Mouse (Mus musculus) embryonic facial prominence, embryonic 10.5 days (tissue): ENCODE results near the gene Tbc1d10b. TPM values are rescaled to one million over a fixed set of nuclear protein-coding genes. Genes with fewer than 3 reads are reported as not detected.

Source experiments
- DNase-seq: peaks from one replicate; pipeline ENCODE4 v3.0.0-alpha.2; 2017; ENCODE audit warnings: low spot score
- H3K27ac ChIP-seq: fragments of 300-500 bp; sonication (generic); replicated peaks from 2 replicates; pipeline ENCODE4 v1.5.1; 2016; ENCODE audit warnings: mild to moderate bottlenecking
- H3K27me3 ChIP-seq: fragments of 300-500 bp; sonication (generic); replicated peaks from 2 replicates; pipeline ENCODE4 v1.6.1; 2016; ENCODE audit warnings: low read depth, mild to moderate bottlenecking; ENCODE audit not compliant: poor library complexity, severe bottlenecking
- H3K36me3 ChIP-seq: fragments of 300-500 bp; sonication (generic); replicated peaks from 2 replicates; pipeline ENCODE4 v1.6.1; 2016; ENCODE audit warnings: mild to moderate bottlenecking, moderate library complexity
- H3K4me1 ChIP-seq: fragments of 300-500 bp; sonication (generic); 2 replicates; pipeline ENCODE4 v1.6.1; 2016
- H3K4me3 ChIP-seq: fragments of 300-500 bp; sonication (generic); 2 replicates; pipeline ENCODE4 v1.5.1; 2016; ENCODE audit warnings: mild to moderate bottlenecking, moderate library complexity
- H3K9me3 ChIP-seq: fragments of 300-500 bp; sonication (generic); 2 replicates; pipeline ENCODE4 v1.6.1; 2016; ENCODE audit warnings: mild to moderate bottlenecking
- WGBS: fragments of 180-500 bp; shearing (Covaris S2); methylation state at CpG from one replicate; pipeline ENCODE4 v1.1.7; 2016; 5-methylcytosine and 5-hydroxymethylcytosine counted together
- polyA plus RNA-seq: library from polyadenylated mRNA; unstranded; fragments of >200 nt; fragmentation: Nextera tagmentation; extraction: Ambion mirVana; gene quantifications from 2 replicates; pipeline ENCODE4 v1.2.1, GENCODE M21; 2016

Gene Tbc1d10b
- polyA plus RNA-seq, 1 experiment from 2014 or later, result 34.4 TPM

DNA sequence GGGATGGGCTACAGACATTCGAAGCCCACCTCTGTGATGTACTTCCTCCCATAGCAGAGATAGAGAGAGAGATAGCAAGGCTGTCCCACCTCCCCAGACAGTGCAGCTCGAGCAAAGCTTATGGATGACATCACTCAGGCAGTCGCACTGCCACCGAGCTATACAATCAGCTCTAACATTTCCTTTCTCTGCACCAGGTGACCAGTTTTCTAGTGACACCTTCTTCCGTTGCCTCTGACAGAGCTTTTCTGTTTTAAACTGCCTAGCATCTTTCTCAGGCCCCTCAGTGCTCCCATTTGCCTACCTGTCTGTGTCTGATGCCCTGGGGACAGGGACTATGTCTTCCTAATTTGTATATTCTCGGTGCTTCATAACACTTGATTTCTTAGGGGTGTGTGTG, 12.2 kb upstream of the Tbc1d10b start:
- H3K27me3 ChIP-seq, result 0 out of 2 replicates have a peak, but pooled peaks cover under 1% of the 10 kb centered on the region
- H3K9me3 ChIP-seq, result no peaks in the 10 kb centered on the region
- 86% methylated on average over 6 of the region's 6 CpGs for WGBS
- no peak overlapping the region for H3K4me3 ChIP-seq
- peaks cover 6% of the 10 kb centered on the region for H3K4me1 ChIP-seq
- DNase-seq, result no peak
- H3K27ac ChIP-seq, result no peak overlapping the region
- H3K36me3 ChIP-seq, result peaks cover 33% of the 10 kb centered on the region

DNA sequence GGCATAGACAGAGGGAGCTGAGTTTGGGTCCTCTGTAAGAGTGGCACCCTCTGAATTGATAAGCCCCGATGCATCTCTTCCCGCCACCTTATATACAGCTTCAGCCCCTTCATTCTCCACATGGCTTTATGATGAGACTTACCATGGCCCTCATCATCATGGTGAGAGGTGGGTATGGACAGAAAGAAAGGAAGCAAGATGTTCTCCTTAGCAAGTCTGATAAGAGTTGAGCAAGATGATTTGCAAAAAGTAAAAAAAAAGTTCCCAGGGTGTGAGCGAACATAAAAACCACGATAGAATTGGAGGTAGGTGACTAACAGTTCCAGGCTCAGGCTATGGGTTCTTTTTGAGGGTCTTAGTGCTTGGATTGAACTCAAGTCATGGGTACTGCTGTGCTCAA, 10.4 kb upstream of the Tbc1d10b start:
- Histone ChIP-seq H3K9me3 (no peaks in the 10 kb centered on the region), H3K4me3 (no peak overlapping the region), H3K27ac (no peak overlapping the region), H3K27me3 (peaks cover 18% of the 10 kb centered on the region), H3K36me3 (peaks cover 19% of the 10 kb centered on the region), H3K4me1 (peaks cover 23% of the 10 kb centered on the region)
- 94% methylated on average over 4 of the region's 4 CpGs for WGBS
- no peak for DNase-seq

DNA sequence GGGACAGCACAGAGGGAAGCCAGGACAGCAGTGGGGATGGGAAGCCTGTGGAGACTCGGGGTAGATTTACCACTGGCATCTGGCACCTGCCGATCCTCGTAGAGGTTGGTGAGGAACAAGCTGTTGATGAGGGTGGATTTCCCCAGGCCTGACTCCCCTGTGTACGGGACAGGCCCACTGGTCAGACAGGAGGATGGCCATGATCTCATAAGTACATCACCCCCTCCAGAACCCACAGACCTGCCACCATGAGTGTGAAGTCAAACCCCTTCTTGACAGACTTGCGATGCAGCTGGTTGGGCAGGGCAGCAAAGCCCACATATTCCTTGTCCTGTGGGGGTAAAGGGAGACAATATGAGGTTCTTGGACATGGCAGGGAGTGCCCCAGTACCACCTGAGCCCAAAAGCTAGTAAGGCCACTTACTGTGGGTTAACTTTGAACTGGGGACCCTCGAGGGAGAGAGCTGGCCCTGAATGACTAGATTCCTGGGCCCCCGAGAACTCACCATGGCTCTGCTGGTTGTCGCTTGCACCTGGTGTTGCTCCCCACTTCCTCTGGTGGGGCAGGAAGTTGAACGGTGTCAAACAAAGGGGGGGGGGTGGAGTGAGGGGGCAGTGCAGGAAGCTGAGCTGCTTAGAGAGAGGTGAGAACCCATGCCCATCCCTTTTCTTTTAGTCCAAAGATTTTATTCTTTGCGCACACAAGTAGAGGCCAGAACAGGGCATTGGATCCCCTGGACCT, 9.8 kb upstream of the Tbc1d10b start:
- Histone ChIP-seq H3K4me3 (no peak overlapping the region), H3K27me3 (peaks cover 24% of the 10 kb centered on the region), H3K36me3 (peaks cover 13% of the 10 kb centered on the region), H3K4me1 (peaks cover 23% of the 10 kb centered on the region), H3K27ac (no peak overlapping the region), H3K9me3 (no peaks in the 10 kb centered on the region)
- WGBS, result 81% methylated on average over 10 of the region's 10 CpGs
- DNase-seq, result no peak

DNA sequence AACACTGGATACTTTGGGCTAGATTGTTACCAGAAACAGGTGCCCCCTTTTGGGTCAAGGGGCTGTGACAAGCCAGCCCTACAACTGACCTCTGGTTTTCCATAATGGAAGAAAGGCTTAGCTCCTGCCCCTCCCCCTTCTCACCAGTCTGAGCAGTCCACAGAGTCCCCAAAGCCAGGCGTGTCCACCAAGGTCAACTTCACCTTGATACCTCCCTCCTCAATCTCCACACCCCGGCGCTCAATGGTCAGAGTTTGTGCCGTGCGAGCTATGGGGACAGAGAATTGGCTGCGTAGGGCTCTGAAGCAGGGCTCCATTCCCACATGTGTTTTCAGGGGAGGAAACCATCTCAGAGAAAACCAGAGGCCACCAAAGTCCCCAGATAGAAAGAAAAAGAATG, 9.2 kb upstream of the Tbc1d10b start:
- Histone ChIP-seq H3K27me3 (peaks cover 28% of the 10 kb centered on the region), H3K27ac (no peak overlapping the region), H3K4me3 (no peak overlapping the region), H3K36me3 (peaks cover 7% of the 10 kb centered on the region), H3K9me3 (no peaks in the 10 kb centered on the region), H3K4me1 (peaks cover 23% of the 10 kb centered on the region)
- no peak for DNase-seq
- WGBS, result 91% methylated on average over 6 of the region's 6 CpGs

DNA sequence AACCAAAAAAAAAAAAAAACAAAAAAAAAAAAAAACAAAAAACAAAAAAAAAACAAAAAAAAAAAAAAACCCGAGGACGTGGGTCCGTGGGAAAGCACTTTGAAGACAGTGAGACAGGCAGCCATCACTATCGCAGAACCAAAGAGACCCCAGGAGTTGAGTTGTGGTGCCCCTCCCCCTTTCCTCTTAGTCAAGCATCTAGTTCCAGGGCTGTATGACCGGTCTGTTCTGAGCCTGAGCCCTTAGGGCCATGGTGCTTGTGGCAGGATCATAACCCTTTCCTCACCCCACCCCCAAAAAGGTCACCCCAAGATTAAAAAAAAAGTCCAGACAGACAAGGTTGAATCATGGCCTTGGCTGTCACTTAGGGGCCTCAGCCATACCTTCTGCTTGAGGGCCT, 8.0 kb upstream of the Tbc1d10b start:
- H3K27ac ChIP-seq, result no peak overlapping the region
- DNase-seq, result no peak
- H3K27me3 ChIP-seq, result peaks cover 28% of the 10 kb centered on the region
- no peaks in the 10 kb centered on the region for H3K9me3 ChIP-seq
- peaks cover 23% of the 10 kb centered on the region for H3K4me1 ChIP-seq
- no peaks in the 10 kb centered on the region for H3K36me3 ChIP-seq
- 84% methylated on average over 5 of the region's 5 CpGs for WGBS
- no peak overlapping the region for H3K4me3 ChIP-seq

DNA sequence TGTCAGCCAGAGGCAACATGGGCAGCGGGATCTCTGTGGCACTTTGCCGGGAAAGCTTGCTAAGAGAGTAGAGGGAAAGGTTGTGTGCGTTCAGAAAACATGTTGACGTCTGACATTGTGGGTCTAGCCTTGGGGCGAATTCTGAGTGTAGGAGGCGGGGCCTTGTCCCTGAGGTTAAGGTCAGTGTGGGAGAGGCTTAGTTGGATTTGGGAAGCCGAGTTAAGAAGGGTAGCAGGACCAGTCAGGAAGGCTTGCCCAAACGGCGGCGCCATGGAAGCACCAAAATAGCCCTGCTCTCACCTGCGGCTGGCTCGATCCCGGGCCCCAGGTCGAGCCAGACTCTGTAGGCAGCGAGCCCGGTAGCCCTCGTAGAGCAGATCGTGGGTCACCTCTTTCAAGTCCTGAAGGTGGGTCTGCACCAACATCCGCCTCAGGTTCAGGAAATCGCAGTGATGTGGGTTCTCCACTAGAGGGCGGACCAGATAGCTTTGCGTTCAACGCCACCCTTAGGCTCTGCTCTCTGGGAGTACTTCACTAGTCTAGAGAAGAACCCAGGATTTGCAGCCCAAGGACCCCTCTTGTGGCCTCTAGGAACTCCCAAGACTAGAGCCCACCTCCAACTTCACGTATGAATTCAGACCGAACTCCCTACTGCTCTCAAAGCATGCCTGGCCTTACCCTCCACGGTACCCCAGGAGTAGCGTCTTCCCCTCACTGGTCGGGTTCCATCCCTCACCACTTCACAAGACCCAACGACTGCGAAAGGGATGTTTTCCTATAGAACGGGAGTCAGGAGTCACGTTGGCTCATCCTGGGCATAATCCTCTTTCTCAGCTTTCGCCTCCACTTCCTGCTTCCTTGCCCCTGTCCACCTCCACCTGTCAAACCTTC, 7.0 kb upstream of the Tbc1d10b start:
- H3K9me3 ChIP-seq, result no peaks in the 10 kb centered on the region
- peak overlapping the region; percentile 51 for H3K4me3 ChIP-seq
- peaks cover 28% of the 10 kb centered on the region for H3K27me3 ChIP-seq
- H3K27ac ChIP-seq, result peak overlapping the region; percentile 51
- H3K36me3 ChIP-seq, result no peaks in the 10 kb centered on the region
- H3K4me1 ChIP-seq, result peaks cover 23% of the 10 kb centered on the region
- peak; percentile 74 for DNase-seq
- WGBS, result 21% methylated on average over 33 of the region's 33 CpGs

DNA sequence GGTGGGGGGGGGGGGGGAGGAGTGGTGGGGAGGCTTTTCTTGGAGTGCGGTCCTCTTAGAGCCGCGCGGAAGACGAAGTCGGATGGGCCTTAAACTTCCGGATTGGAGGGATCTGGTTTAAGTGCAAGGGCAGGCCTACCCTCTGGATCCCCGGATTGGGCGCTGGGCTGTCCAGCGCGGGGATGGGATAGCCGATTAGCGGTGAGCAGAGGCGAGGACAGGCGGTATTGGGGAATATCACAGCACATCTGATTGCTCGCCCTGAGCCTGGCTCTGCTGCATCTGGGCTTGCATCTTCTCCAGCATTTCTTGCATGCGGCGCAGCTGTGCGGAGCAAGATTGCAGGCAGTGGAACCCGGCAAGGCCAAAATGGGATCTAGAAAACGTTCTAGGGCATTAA, 6.3 kb upstream of the Tbc1d10b start:
- WGBS, result 27% methylated on average over 21 of the region's 21 CpGs

DNA sequence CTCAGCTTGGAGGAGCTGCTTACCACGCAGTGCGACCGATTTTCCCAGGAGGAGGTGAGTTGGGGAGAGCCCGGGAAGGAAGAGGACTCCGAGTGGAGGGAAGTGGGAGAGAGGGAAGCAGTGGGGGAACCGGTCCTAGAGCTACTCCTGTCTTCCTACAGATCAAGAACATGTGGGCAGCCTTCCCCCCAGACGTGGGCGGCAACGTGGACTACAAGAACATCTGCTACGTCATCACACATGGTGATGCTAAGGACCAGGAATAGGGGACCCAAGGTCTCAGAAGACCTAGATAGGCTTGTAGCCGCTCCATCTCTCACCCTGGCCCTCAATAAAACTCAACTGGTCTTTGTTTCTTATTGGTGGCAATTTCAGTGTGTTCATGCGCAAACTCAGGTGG, 5.7 kb upstream of the Tbc1d10b start:
- Histone ChIP-seq H3K27me3 (peaks cover 28% of the 10 kb centered on the region), H3K36me3 (no peaks in the 10 kb centered on the region), H3K4me1 (peaks cover 34% of the 10 kb centered on the region), H3K27ac (no peak overlapping the region), H3K4me3 (0 out of 2 replicates have a peak overlapping the region, but pooled peaks have one; percentile 51), H3K9me3 (no peaks in the 10 kb centered on the region)
- WGBS, result 52% methylated on average over 12 of the region's 12 CpGs
- no peak for DNase-seq

More for the DNA sequence above, 6.3 kb upstream of the Tbc1d10b start:
- Histone ChIP-seq H3K4me1 (peaks cover 29% of the 10 kb centered on the region), H3K4me3 (peak overlapping the region; percentile 51), H3K27me3 (peaks cover 28% of the 10 kb centered on the region), H3K36me3 (no peaks in the 10 kb centered on the region), H3K9me3 (no peaks in the 10 kb centered on the region), H3K27ac (peak overlapping the region; percentile 51; the same call in 1 of the 2 replicates)
- DNase-seq, result peak; percentile 46

DNA sequence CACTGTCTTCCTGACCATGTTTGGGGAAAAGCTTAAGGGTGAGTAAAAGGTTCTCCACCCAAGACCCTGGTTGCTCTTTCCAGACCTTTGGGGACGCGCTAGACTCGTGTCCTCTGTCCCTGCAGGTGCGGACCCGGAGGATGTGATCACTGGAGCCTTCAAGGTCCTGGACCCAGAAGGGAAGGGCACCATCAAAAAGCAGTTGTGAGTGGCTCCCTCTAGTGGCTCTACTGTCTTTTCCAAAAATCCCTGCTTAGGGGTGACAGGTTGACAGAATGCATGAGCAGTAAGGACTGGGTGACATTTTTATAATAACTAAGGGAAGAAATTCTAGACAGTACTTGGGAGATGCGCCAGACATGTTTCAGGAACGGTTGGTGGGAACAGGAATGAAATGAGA, 5.2 kb upstream of the Tbc1d10b start:
- peak; percentile 30 for DNase-seq
- H3K4me3 ChIP-seq, result no peak overlapping the region
- no peak overlapping the region for H3K27ac ChIP-seq
- no peaks in the 10 kb centered on the region for H3K36me3 ChIP-seq
- WGBS, result 35% methylated on average over 7 of the region's 7 CpGs
- no peaks in the 10 kb centered on the region for H3K9me3 ChIP-seq
- peaks cover 28% of the 10 kb centered on the region for H3K27me3 ChIP-seq
- peaks cover 34% of the 10 kb centered on the region for H3K4me1 ChIP-seq

DNA sequence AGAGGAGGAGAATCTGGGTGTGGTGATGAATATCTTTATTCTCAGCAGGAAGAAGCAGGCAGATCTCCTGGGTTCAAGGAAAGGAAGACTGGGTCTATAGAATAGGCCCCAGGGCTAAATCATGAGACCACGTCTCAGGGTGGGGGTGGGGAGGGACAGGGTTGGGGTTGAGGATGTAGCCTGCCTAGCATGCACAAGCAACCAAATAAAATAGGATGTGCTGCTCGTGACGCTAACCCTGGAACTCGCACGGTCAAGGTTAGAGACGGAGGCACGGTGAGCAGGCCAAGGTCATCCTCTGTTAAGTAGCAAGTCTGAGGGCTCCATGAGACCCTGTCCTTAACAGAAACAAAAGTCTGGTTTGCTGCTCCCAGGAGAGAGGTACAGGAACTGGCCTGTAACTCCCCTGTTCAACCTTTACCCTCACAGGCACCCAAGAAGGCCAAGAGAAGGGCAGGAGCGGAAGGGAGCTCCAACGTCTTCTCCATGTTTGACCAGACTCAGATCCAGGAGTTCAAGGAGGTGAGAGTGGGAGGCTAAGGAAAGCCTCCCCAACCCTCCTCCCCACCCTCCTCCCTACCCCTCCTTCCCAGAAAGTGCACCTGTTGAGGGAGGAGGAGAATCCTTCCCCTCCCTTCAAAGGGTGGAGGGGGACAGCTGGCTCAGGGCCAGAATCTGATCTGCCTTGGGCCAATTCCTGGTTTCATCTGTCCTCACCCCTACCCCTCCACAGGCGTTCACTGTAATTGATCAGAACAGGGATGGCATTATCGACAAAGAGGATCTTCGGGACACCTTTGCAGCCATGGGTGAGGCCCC, 4.4 kb upstream of the Tbc1d10b start:
- DNase-seq, result no peak
- H3K4me3 ChIP-seq, result no peak overlapping the region
- H3K27me3 ChIP-seq, result peaks cover 28% of the 10 kb centered on the region
- H3K36me3 ChIP-seq, result no peaks in the 10 kb centered on the region
- H3K27ac ChIP-seq, result no peak overlapping the region
- H3K9me3 ChIP-seq, result no peaks in the 10 kb centered on the region
- H3K4me1 ChIP-seq, result peaks cover 34% of the 10 kb centered on the region
- 91% methylated on average over 12 of the region's 12 CpGs for WGBS

DNA sequence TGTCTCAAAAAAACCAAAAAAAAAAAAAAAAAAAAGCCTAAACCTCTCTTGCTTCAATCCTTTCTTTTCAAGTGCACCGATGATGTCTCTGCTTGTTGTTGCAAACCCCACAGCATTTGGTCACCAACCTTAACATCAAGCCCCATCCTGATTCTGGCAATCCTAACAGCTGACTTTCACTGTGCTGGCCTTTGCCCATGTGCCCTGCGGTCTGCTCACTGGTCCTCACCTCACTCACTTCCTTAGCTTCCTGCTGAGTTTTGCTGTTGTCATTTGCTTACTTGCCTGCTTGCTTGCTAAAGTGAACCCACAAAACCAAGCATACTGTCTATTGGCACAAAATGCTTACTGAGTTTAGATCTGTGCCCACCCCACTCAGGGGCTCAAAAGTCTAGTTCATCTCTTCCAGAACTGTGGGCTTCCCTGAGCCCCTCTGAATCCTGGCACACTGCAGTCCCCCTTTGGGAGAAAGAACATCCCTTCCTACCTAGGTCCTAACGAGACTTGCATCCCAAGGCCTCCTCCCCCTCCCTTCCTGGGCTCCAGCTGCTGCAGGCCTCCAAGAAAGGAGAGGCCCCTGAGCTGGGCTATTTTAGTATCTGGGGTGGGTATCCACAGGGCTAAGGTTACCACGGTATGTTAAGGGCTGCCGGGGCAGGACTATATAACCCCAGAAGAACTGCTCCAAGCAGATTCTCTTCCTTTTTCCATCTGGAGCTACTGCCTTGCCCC, 2.9 kb upstream of the Tbc1d10b start:
- DNase-seq, result no peak
- H3K9me3 ChIP-seq, result no peaks in the 10 kb centered on the region
- H3K36me3 ChIP-seq, result 0 out of 2 replicates have a peak, but pooled peaks cover 4% of the 10 kb centered on the region
- H3K4me3 ChIP-seq, result no peak overlapping the region
- peaks cover 49% of the 10 kb centered on the region for H3K4me1 ChIP-seq
- 74% methylated on average over 5 of the region's 5 CpGs for WGBS
- H3K27me3 ChIP-seq, result peaks cover 28% of the 10 kb centered on the region
- H3K27ac ChIP-seq, result no peak overlapping the region
